Mouse (Mus musculus) thymus, postnatal 10 days (tissue): ENCODE data around the gene Plxdc1.

Experiments
- DNase-seq, 2 experiments: peaks; one replicate each; pipeline ENCODE4 v3.0.0; 2021; ENCODE audit warnings: low spot score in 2 of 2

The Plxdc1 gene

GRCm38 (mm10) chr11:97985727-97986677 lies at the start of gene Plxdc1:
Gene Plxdc1 (minus strand): TSS chr11:97986444.
- peak; percentile 62 to 70 for DNase-seq

DNA sequence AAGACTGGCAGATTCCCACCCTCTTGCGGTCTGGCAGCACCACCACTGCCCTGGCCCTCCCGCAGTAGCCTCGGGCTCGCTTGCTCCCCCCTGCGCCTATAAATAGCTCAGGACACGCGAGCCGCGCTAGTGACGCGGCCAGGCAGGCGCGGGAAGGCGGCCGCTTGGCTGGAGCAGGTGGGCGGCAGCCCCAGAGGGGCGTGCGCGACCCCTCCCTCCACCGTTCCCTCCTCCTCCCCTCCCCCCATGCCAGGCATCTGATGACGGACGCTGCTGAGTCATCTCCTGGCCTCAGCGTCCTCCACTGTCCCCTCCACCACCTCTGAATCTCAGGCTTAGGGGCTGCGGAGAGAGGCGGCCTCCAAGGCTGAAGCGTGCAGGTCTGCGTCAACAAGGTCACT lies 49.7 kb upstream of the Plxdc1 start:
- DNase-seq = no peak

GRCm38 (mm10) chr11:98034840-98035239 lies 48.6 kb upstream of the Plxdc1 start:
- no peak for DNase-seq

- DNase-seq = no peak
Observed at GRCm38 (mm10) chr11:98034061-98034460, 47.8 kb upstream of the Plxdc1 start.

DNA sequence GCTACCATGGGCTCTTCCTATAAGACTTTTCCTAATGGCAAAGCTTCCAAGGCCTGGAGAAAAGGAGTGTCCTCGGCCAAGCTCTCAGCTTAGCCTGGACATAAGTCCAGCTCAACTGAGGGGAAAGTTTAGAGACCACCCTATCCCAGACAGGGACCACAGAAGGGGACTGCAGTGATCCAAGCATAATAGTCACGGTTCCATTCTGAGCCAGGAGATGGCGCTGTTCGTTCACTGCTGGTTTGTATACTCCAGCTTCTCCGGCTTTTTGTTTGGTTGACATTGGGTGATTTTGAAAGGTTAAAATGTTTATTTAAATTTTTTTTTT lies 45.2 kb upstream of the Plxdc1 start:
- DNase-seq = peak; percentile 59 to 79

DNA sequence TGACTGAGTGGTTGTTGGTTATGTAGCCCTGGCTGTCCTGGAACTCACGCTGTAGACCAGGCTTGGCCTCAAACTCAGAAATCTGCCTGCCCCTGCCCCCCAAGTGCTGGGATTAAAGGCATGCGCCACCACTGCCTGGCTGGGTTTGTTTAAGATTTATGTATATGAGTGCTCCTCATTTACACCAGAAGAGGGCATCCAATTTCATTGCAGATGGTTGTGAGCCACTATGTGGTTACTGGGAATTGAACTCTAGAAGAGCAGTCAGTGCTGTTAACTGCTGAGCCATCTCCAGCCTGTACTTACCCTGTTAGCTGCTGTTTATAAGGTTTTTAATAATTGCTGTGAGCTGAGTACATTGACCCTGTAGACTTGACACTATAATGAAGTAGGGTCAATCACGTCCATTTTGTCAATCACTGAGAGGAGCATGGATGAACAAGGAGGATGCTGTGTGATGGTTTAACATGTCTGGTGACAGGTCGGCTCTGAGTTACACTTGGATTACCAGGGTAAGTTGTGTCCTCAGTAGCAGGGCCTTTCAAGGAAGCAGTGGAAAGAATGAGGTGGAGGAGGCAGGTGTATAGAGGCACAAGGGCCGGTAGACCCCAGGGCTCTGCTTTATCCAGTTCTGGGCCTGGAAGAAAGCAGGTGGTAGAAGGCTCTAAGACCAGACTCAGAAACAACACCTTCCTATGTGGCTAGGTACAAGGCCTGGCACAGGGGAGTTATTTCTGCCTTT lies 44.6 kb upstream of the Plxdc1 start:
- DNase-seq = no peak

DNA sequence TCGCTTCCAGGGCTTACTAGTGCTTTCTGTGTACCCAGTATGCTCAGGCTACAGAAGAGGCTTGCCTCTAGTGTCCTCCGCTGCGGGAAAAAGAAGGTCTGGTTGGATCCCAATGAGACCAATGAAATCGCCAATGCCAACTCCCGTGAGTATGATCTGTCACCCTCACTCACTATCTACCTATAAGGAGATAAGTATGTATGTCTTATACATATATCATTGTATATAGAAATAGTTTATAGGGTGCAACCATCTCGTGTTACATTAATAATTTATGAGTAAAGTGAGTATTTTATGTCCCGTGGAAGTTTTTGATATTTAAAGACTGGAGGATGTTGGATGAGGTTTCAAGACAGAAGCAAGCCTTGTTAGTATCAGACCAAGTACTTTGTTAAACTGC lies 41.5 kb upstream of the Plxdc1 start:
- DNase-seq = no peak

GRCm38 (mm10) chr11:98027297-98027688 lies 41.0 kb upstream of the Plxdc1 start:
- DNase-seq = no peak

- peak; percentile 81 to 89 for DNase-seq
Observed at GRCm38 (mm10) chr11:98026570-98027296, 40.5 kb upstream of the Plxdc1 start, which contains the start of gene Rpl19. Gene Rpl19 (plus strand): TSS chr11:98026710.

DNA sequence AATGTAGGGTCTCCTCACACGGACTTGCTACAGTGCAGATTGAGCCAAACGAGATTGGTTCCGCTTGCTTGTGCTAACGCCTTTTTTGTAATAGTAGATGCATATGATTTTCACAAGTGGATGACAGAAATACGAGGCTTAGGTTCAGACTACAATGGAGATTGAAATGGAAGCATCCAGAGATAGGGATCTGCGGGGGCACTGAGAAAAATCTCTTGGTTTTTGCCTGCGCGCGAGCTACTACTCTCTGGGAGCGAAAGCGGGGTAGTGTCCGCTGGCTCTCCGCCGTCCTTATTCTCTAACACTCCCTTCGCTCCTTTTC lies 40.0 kb upstream of the Plxdc1 start:
- DNase-seq = no peak

DNA sequence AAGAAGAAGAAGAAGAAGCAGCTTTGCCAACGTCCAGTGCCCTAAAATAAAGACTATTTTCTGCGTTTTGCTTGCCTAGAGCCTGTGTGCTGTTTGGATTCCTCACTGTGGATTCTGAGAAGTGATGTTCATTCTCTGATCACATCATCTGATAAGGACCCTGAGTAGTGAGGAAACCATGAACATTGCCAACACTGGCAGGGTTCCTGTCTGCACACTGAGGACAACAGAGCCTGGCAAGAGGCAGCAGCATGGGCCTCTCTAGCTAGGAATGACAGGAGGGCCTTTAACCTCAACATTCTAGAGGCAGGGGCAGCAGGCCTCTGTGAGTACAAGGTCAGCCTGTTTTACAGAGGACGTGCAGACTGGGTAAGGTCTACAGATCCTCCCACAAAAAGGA lies 38.3 kb upstream of the Plxdc1 start:
- DNase-seq = no peak

GRCm38 (mm10) chr11:98022555-98023371 lies 36.5 kb upstream of the Plxdc1 start, which contains the start of gene Cacnb1:
Gene Cacnb1 (minus strand): TSS chr11:98023034.
- DNase-seq = peak; percentile 53 to 78

- no peak for DNase-seq
Observed at GRCm38 (mm10) chr11:98022253-98022554, 36.0 kb upstream of the Plxdc1 start.

GRCm38 (mm10) chr11:98021565-98022252 lies 35.5 kb upstream of the Plxdc1 start:
- DNase-seq = no peak

GRCm38 (mm10) chr11:98021118-98021517 lies 34.9 kb upstream of the Plxdc1 start:
- no peak for DNase-seq

- no peak for DNase-seq
Observed at GRCm38 (mm10) chr11:98020710-98021109, 34.5 kb upstream of the Plxdc1 start.

GRCm38 (mm10) chr11:98019883-98020610 lies 33.8 kb upstream of the Plxdc1 start:
- peak in 1 of 2 experiments; percentile 22 for DNase-seq

GRCm38 (mm10) chr11:98018858-98019641 lies 32.8 kb upstream of the Plxdc1 start:
- peak; percentile 76 to 84 for DNase-seq

DNA sequence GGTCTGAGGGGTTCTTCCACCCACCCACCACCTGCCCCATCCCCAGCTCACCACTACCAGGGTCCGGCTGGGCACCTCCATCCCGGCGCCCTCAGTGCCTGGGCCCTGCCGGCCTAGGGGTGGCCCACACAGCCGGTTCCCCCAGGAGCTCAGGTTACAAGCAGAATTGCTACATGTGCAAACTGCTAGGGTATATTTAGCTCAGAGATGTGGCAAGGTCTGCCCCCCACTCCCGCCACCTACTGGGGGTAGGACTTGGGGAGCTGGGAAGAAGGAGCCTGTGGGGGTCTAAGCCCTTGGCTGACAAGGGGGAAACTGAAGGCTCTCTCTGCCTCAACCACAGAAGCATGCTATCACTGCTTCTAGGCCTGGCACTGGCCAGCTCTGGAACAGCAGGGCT lies 32.0 kb upstream of the Plxdc1 start:
- no peak for DNase-seq
